Mouse (Mus musculus) kidney, embryonic 14.5 days (tissue): Measurements from ENCODE around the gene Tcl1b2. TPM values are rescaled to one million over a fixed set of nuclear protein-coding genes. Genes with fewer than 3 reads are reported as not detected.

Source experiments
- ATAC-seq: fragments of 200-750 bp; cut with Nextera tagmentation; 2 replicates; pipeline ENCODE4 v1.8.0; 2017; ENCODE audit warnings: moderate number of reproducible peaks, mild to moderate bottlenecking, moderate TSS enrichment, moderate library complexity; ENCODE audit not compliant: low FRiP score, low TSS enrichment
- H3K27ac ChIP-seq: fragments of 300-500 bp; sonication (generic); 2 replicates; pipeline ENCODE4 v1.5.1; 2014; ENCODE audit warnings: low read depth, mild to moderate bottlenecking, low read length, moderate library complexity, mixed read lengths
- H3K27me3 ChIP-seq: fragments of 300-500 bp; sonication (generic); 2 replicates; pipeline ENCODE4 v1.6.1; 2014; ENCODE audit warnings: mild to moderate bottlenecking, low read length; ENCODE audit not compliant: control insufficient read depth, insufficient read depth
- H3K36me3 ChIP-seq: fragments of 300-500 bp; sonication (generic); 2 replicates; pipeline ENCODE4 v1.6.1; 2014; ENCODE audit warnings: low read length, mixed read lengths; ENCODE audit not compliant: control insufficient read depth, insufficient read depth
- H3K4me1 ChIP-seq: fragments of 300-500 bp; sonication (generic); 2 replicates; pipeline ENCODE4 v1.6.1; 2014; ENCODE audit warnings: low read length, mixed read lengths; ENCODE audit not compliant: control insufficient read depth, insufficient read depth
- H3K4me2 ChIP-seq: fragments of 300-500 bp; sonication (generic); replicated peaks from 2 replicates; pipeline ENCODE4 v1.6.1; 2014; ENCODE audit warnings: low read depth, mild to moderate bottlenecking, low read length
- H3K4me3 ChIP-seq: fragments of 300-500 bp; sonication (generic); 2 replicates; pipeline ENCODE4 v1.5.1; 2014; ENCODE audit warnings: mild to moderate bottlenecking, low read length
- H3K9ac ChIP-seq: fragments of 300-500 bp; sonication (generic); 2 replicates; pipeline ENCODE4 v1.6.1; 2014; ENCODE audit warnings: low read depth, mild to moderate bottlenecking, low read length, moderate library complexity
- H3K9me3 ChIP-seq: fragments of 300-500 bp; sonication (generic); 2 replicates; pipeline ENCODE4 v1.6.1; 2016; ENCODE audit warnings: low read length; ENCODE audit not compliant: control insufficient read depth
- WGBS: fragments of 180-500 bp; shearing (Covaris S2); extraction: QIAGEN DNeasy Blood & Tissue Kit; methylation state at CpG from one replicate; pipeline ENCODE4 v1.1.7; 2014; 5-methylcytosine and 5-hydroxymethylcytosine counted together
- polyA plus RNA-seq: library from polyadenylated mRNA; unstranded; fragments of >200 nt; fragmentation: Nextera tagmentation; extraction: Ambion mirVana; gene quantifications from 2 replicates; pipeline ENCODE4 v1.2.1, GENCODE M21; 2014

The Tcl1b2 gene
- polyA plus RNA-seq: not detected in 2 replicates

DNA sequence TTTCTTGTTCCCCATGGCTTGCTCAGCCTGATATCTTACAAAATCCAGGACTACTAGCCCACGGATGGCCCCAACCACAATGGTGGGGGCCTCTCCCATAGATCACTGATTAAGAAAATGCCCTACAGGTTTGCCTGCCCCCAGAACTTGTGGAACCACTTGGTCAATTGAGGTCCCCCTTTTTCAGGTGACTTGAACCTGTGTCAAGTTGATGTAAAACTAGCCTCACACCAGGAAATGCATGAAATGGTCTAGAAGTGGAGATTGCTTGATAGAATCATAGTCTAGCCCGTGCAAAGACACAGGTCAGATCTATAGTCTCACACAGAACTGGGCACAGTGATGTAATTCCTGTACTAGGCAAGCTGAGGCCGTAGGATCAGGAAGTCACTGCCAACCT lies at the start of gene Tcl1b2:
Gene Tcl1b2, plus strand, starts transcription at position 301 of the 400 bp plus-strand sequence.
- ATAC-seq: no peak
- H3K36me3 ChIP-seq: no peaks in the 10 kb centered on the region
- WGBS: 72% methylated on average over 3 of the region's 3 CpGs
- H3K27ac ChIP-seq: no peak within 1 kb of the TSS
- no peak within 1 kb of the TSS for H3K9ac ChIP-seq
- no peak within 1 kb of the TSS for H3K4me2 ChIP-seq
- no peaks in the 10 kb centered on the region for H3K9me3 ChIP-seq
- no peaks in the 10 kb centered on the region for H3K4me1 ChIP-seq
- no peak within 1 kb of the TSS for H3K4me3 ChIP-seq
- no peaks in the 10 kb centered on the region for H3K27me3 ChIP-seq

- H3K27me3 ChIP-seq: no peaks in the 10 kb centered on the region
- H3K36me3 ChIP-seq: no peaks in the 10 kb centered on the region
- H3K9me3 ChIP-seq: no peaks in the 10 kb centered on the region
- H3K4me3 ChIP-seq: no peak overlapping the region
- H3K9ac ChIP-seq: no peak overlapping the region
- ATAC-seq: no peak
- no peak overlapping the region for H3K27ac ChIP-seq
- H3K4me2 ChIP-seq: no peak overlapping the region
- H3K4me1 ChIP-seq: 0 out of 2 replicates have a peak, but pooled peaks cover 5% of the 10 kb centered on the region
- WGBS: 35% methylated on average over 9 of the region's 9 CpGs
Observed at GRCm38 (mm10) chr12:105099466-105100044, 46.3 kb upstream of the Tcl1b2 start.

DNA sequence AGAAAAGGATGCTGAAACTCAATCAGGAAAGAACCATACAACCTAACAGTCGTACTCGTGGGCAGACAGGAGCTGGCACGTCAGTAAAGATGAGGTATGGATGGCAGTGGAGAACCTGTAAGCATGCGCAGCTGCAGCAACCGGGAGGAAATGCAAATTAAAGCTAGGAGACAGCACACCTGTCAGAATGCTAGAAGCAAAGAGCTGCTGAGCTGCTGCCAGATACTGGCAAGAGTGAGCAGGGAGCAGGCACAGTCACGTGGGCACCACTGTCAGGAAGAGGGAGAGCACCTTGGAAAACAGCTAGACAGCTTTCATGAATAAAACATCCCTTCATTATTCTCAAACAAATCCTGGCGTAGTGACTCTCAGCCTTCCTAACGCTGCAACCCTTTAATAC lies 42.9 kb upstream of the Tcl1b2 start:
- no peak for ATAC-seq
- Histone ChIP-seq H3K27me3 (no peaks in the 10 kb centered on the region), H3K4me1 (0 out of 2 replicates have a peak, but pooled peaks cover 5% of the 10 kb centered on the region), H3K27ac (no peak overlapping the region), H3K9ac (no peak overlapping the region), H3K36me3 (no peaks in the 10 kb centered on the region), H3K4me3 (no peak overlapping the region), H3K9me3 (no peaks in the 10 kb centered on the region), H3K4me2 (no peak overlapping the region)
- WGBS: 63% methylated on average over 8 of the region's 8 CpGs

DNA sequence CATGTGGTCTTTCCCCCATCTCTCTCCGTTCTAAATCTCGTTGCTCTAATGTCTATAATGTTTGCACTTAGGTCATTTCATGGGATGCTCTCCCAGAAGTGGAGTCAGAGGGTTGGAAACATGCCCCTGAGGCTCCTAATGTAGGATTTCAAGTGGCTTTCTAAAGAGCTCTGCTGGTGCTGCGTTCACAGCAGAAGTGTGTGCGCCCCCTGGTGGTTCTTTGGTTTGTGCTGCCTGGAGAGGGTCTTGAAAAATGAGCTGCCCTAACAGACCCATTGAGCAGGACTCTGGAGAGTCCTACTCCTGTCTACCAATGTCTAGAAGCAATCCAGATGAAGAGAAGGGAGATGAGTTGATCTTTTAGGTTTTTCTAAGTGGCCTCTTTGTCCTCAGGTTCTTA lies 41.8 kb upstream of the Tcl1b2 start:
- H3K9me3 ChIP-seq: no peaks in the 10 kb centered on the region
- H3K36me3 ChIP-seq: no peaks in the 10 kb centered on the region
- H3K9ac ChIP-seq: no peak overlapping the region
- no peak for ATAC-seq
- 0 out of 2 replicates have a peak, but pooled peaks cover 5% of the 10 kb centered on the region for H3K4me1 ChIP-seq
- H3K4me2 ChIP-seq: no peak overlapping the region
- no peak overlapping the region for H3K4me3 ChIP-seq
- WGBS: 4% methylated on average over 4 of the region's 4 CpGs
- H3K27me3 ChIP-seq: no peaks in the 10 kb centered on the region
- no peak overlapping the region for H3K27ac ChIP-seq

DNA sequence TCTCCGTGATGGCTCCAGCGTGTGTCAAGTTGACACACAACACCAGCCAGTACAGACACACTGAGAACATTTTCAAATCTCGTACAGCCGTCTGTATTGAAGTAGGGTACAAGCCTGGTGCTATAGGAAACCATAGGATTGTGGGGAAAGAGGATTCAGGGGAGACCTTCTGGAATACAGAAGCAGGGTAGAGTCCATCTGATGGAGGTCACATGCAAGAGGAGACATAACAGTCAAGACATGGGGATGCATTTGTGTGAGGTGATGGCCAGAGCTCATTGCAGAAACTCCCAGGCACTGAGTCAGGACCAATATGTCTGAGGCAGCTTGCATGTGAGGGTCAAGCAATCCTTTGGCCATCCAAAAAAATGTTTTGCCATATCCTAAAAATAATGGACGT lies 40.5 kb upstream of the Tcl1b2 start:
- H3K4me3 ChIP-seq: no peak overlapping the region
- WGBS: 80% methylated on average over 5 of the region's 5 CpGs

DNA sequence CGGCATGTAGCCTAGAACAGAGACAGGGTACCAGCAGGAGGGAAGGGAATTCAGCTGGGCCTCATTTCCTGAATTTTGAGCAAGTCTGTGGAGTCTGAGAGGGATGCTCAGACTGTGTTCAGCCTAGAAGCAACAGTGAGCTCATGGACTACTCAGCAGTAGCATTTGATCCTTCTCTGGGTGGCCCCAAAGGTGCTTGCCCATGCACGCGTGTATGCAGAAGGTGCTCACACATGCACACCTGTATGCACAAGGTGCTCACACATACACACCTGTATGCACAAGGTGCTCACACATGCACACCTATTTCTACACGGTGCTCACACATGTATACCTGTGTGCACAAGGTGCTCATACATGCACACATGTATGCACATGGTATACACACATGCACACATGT lies 37.0 kb upstream of the Tcl1b2 start:
- Histone ChIP-seq H3K4me1 (no peaks in the 10 kb centered on the region; the same call in 1 of the 2 replicates), H3K4me3 (no peak overlapping the region), H3K27me3 (no peaks in the 10 kb centered on the region), H3K9ac (no peak overlapping the region), H3K36me3 (no peaks in the 10 kb centered on the region), H3K27ac (no peak overlapping the region), H3K9me3 (no peaks in the 10 kb centered on the region), H3K4me2 (no peak overlapping the region)
- 86% methylated on average over 4 of the region's 4 CpGs for WGBS
- no peak for ATAC-seq

More for the DNA sequence above, 40.5 kb upstream of the Tcl1b2 start:
- Histone ChIP-seq H3K36me3 (no peaks in the 10 kb centered on the region), H3K9me3 (no peaks in the 10 kb centered on the region), H3K4me1 (no peaks in the 10 kb centered on the region), H3K9ac (no peak overlapping the region), H3K27ac (no peak overlapping the region), H3K4me2 (no peak overlapping the region), H3K27me3 (no peaks in the 10 kb centered on the region)
- ATAC-seq: no peak

DNA sequence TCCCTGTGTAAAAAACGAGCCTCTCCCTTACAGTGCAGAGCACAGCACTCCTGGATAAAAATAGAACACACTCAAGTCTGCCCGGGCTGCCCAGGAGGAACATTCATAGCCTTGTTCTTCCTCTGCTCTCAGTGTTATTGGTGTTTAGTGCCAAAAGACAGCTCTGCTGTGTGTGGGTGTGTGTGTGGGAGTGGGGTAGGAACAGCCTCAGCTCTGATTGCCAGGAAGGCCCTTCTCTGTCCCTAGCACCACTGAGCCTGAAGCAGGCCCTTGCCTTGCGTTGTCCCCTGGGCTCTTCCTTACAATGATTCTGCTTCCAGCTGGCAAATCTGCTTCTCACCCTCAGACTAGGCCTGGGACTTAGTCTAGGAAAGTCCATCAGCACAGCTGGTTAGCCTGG lies 36.4 kb upstream of the Tcl1b2 start:
- WGBS: 57% methylated on average over 3 of the region's 3 CpGs
- Histone ChIP-seq H3K9ac (no peak overlapping the region), H3K27me3 (no peaks in the 10 kb centered on the region), H3K4me2 (no peak overlapping the region), H3K27ac (no peak overlapping the region), H3K36me3 (no peaks in the 10 kb centered on the region), H3K4me3 (no peak overlapping the region), H3K4me1 (no peaks in the 10 kb centered on the region; the same call in 1 of the 2 replicates), H3K9me3 (no peaks in the 10 kb centered on the region)
- no peak for ATAC-seq

GRCm38 (mm10) chr12:105109812-105110211 lies 36.0 kb upstream of the Tcl1b2 start:
- Histone ChIP-seq H3K4me1 (no peaks in the 10 kb centered on the region; the same call in 1 of the 2 replicates), H3K36me3 (no peaks in the 10 kb centered on the region), H3K9me3 (no peaks in the 10 kb centered on the region), H3K9ac (no peak overlapping the region), H3K27me3 (no peaks in the 10 kb centered on the region), H3K4me3 (no peak overlapping the region), H3K4me2 (no peak overlapping the region), H3K27ac (no peak overlapping the region)
- ATAC-seq: no peak
- 56% methylated on average over 4 of the region's 4 CpGs for WGBS

GRCm38 (mm10) chr12:105112321-105112988 lies 33.4 kb upstream of the Tcl1b2 start:
- no peak overlapping the region for H3K9ac ChIP-seq
- H3K36me3 ChIP-seq: no peaks in the 10 kb centered on the region
- H3K27me3 ChIP-seq: no peaks in the 10 kb centered on the region
- H3K4me2 ChIP-seq: no peak overlapping the region
- H3K4me3 ChIP-seq: no peak overlapping the region
- H3K27ac ChIP-seq: no peak overlapping the region
- WGBS: 36% methylated on average over 13 of the region's 13 CpGs
- H3K9me3 ChIP-seq: no peaks in the 10 kb centered on the region
- no peak for ATAC-seq
- no peaks in the 10 kb centered on the region; the same call in 1 of the 2 replicates for H3K4me1 ChIP-seq
